Mouse (Mus musculus) MEL-GATA-1-ER (cell line): Measurements from ENCODE around the gene Pde6h.

Experiments
- DNase-seq: peaks from one replicate; pipeline ENCODE4 v3.0.0-alpha.2; 2012; ENCODE audit warnings: low read depth; ENCODE audit errors: extremely low read depth

Gene Pde6h

GRCm38 (mm10) chr6:137017216-137017973 lies 93.8 kb downstream of the Pde6h start:
- DNase-seq, result no peak
